Mouse (Mus musculus) 416B (cell line): ENCODE measurements around the gene Ggt1.
A peak's percentile ranks its signal among the peaks of the same experiment; 100 is the strongest.

Source experiments
- DNase-seq: peaks from one replicate; pipeline ENCODE4 v3.0.0; 2011; ENCODE audit warnings: low read depth

Ggt1 gene

DNA sequence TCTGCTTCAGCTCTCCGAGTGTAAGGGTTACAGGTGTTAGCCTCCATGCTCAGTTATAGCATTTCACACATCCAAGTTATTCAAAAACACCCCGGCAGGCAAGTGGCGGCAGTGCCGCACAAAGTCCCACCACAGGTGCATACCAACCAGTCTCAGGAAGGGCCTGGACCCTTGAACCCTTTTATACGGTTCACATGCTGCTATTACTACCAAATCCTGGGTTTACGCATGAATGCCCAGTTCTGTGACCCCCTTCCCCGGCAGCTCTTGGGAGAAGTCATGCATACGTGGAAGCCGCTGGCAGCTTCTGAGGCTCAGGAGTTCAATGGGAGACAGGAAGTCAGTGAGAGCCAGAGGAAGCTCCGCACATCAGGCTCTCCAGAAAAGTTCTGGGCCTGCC, 11.8 kb downstream of the Ggt1 start:
- DNase-seq = no peak

DNA sequence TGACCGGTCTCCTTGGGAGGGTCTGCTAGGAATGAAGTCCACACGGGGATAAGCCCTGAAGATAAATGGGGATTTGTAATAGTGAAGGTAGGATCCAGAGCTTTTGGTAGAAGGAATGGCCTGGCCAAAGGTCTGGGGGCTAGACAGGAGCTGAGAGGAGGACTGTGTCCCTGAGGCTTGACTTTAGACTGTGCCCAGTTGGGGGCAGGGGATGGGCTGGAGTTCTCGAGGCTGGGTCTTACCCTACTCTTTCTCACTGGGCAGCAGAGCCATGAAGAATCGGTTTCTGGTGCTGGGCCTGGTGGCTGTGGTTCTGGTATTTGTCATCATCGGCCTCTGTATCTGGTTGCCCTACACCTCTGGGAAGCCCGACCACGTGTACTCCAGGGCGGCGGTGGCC, 12.6 kb downstream of the Ggt1 start:
- DNase-seq = no peak

GRCm38 (mm10) chr10:75579129-75579528, 17.7 kb downstream of the Ggt1 start:
- DNase-seq = no peak

- DNase-seq = peak; percentile 84
Measured at GRCm38 (mm10) chr10:75585876-75586552, 24.6 kb downstream of the Ggt1 start.

- DNase-seq = no peak
Measured at GRCm38 (mm10) chr10:75586553-75586879, 25.1 kb downstream of the Ggt1 start.

DNA sequence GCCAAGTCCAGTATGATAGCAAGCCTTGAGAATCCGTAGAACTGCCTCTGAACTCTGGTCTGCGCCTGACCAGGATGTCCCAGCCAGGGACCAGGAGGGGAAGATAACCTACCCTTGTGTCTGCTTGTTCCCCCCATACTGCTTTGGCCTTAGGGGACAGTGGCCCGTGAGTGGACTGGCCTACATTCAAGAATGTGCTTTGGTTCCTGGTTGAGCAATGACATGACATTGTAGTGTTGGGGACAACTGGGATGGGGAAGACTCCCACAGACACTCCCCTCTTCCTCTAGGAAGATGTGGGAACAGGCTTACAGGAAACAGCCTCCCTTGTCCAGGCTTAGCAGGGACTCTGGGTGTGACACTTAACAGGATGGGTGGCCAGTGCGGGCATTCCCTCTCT, 26.4 kb downstream of the Ggt1 start:
- DNase-seq = no peak

GRCm38 (mm10) chr10:75588336-75588735, 26.9 kb downstream of the Ggt1 start:
- no peak for DNase-seq

GRCm38 (mm10) chr10:75589129-75589528, 27.7 kb downstream of the Ggt1 start, which contains the start of gene Ggt5:
Gene Ggt5, plus strand, starts transcription at chr10:75589340.
- peak; percentile 80 for DNase-seq

DNA sequence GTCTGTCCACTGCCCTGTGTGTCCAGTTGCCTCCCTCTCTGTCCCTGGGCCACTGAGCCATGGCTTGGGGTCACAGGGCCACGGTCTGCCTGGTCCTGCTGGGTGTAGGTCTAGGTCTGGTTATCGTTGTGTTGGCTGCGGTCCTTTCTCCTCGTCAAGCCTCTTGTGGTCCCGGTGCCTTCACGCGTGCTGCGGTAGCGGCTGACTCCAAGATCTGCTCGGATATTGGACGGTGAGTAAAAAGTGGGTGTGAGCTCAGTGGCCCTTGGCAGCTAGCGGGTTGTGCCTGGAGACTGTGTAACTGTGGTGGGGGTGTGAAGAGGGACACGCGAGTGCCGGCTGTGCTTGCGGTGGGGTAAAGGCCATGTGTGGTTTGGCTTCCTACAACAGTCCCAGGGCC, 28.2 kb downstream of the Ggt1 start:
- DNase-seq = peak; percentile 50

GRCm38 (mm10) chr10:75591211-75591894, 29.9 kb downstream of the Ggt1 start:
- peak; percentile 98 for DNase-seq

DNA sequence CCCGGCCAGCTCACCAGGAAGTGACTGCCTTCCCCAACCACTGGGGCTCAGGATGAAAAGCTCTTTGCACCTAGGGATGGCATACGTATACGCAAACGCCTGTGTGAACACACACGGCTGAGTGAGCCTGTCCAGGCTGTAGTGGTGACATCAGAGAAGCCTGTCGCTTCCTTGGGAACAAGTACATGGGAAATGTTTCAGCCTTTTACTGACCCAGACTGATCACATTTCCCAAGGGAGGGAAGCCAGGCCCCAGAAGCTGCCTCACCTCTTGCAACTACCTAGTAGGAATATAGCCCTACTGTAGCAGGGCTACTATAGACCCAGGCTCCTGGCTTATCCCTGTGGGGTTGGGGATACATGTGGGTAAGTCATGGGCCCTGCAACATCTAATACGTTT, 31.2 kb downstream of the Ggt1 start:
- no peak for DNase-seq

DNA sequence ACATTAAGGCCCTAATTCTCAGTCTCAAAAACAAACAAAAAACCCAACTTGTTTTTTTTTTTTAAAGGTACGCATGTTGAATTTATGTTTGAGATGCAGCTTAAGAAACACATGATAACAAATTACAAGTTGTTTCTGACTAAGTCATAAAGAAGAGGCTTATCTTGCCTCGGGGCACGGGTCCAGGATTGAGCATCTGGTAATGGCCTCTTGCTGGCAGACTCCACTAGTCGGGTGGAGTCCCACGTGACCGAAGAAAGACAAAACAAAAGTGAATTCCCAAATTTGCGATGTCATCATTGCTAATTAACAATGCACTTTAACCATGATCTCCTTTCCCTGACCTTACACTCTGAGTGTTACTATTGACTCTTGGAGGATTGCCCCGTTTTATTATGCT, 34.6 kb downstream of the Ggt1 start:
- no peak for DNase-seq

- DNase-seq = no peak
Measured at GRCm38 (mm10) chr10:75600189-75600730, 38.9 kb downstream of the Ggt1 start.

- DNase-seq = no peak
Measured at GRCm38 (mm10) chr10:75605162-75605846, 43.9 kb downstream of the Ggt1 start.

DNA sequence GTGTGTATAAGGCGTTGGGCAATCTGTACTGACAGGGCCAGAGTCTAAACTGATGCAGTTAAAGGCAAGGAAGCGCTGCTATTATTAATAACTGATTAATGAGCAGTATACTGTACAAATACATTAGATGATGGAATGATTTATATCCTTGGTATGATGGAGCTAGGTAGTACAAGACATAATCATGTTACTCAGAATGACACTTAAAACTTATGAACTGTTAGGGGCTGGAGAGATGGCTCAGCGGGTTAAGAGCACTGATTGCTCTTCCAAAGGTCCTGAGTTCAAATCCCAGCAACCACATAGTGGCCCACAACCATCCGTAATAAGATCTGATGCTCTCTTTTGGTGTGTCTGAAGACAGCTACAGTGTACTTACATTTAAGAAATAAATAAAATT, 45.8 kb downstream of the Ggt1 start:
- no peak for DNase-seq

GRCm38 (mm10) chr10:75608975-75609374, 47.6 kb downstream of the Ggt1 start:
- DNase-seq = no peak

DNA sequence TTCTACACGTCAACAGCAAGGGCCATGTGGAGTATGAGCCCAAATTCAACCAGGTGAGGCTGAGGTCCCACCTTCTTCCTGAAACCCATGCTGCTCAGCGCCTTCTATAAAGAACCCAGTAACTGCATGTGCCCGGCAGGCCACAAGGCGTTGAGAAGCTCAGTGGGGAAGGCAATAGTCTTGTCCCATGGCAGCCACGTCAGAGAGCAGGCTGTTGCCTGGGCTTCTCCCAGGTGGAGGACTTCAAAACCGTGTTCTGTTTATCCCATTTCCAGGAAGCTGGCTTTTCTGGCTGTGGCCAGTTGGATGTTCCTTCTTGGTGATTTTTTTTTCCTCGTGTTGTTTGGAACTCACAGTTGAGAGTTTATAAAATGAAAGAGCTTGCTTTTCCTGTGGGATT, 49.1 kb downstream of the Ggt1 start:
- DNase-seq = no peak

DNA sequence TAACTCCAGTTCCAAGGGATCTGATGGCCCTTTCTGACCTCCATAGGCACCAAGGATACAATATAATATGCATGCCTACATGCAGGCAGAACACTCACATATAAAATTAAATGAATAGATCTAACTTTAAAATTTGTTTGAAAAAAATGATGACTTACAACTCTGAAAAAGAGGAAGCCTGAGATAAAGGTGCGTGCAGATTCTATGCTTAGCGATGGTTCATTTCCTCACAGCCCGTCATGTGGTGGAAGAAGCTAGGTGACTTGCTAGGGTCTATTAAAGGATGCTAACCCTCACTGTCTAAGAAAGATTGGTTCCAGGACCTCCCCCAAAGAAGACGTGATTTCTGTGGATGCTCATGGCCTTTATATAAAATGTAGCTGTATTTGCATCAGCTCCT, 54.6 kb downstream of the Ggt1 start:
- no peak for DNase-seq

GRCm38 (mm10) chr10:75620818-75621217, 59.4 kb downstream of the Ggt1 start:
- no peak for DNase-seq

- no peak for DNase-seq
Measured at GRCm38 (mm10) chr10:75625920-75626319, 64.5 kb downstream of the Ggt1 start.

DNA sequence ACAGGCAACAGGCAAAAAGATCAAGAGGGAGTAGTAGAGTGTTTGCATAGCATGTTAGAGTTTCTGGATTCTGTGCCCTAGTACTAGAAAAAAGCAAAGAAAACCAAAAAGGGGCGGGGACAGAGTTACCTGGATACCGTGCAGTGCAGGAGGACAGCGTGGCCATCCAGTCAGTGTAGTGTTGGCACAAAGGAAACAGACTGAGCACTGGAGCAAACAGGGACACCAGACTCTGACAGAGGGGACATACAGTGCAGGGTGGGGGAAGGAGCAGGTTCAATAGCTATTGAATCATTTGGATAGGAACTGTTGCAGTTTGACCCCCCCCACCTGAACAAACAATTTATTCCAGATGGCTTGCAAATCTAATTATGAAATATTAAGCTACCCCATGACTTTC, 65.6 kb downstream of the Ggt1 start:
- no peak for DNase-seq

- no peak for DNase-seq
Measured at GRCm38 (mm10) chr10:75627490-75627889, 66.1 kb downstream of the Ggt1 start.

DNA sequence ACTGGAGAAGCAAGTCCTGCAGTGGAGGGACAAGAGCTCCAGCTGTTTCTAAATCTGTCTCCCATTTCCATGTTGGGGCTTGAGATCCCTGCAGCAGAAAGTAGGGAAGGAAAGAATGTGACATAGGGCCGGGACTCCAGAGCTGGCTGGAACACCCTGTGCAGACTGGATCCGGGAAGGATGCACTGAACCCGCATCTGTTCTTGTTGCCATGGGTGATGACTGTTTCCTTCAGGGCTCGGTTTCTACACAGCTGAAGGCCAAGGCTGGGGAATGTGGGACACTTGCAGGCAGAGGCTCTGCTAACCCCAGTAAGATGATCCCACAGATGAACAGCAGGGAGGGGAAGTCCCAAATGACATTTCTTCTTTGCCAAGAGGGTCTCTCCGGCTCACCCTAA, 71.2 kb downstream of the Ggt1 start:
- DNase-seq = no peak
